Mouse (Mus musculus): Measurements from ENCODE around the gene Nit2. TPM values are rescaled to one million over a fixed set of nuclear protein-coding genes. Genes with fewer than 3 reads are reported as not detected.
"Not testable (repeated sequence)": the region's sequence is repeated elsewhere in the genome, so short reads cannot be mapped to it uniquely, and the experiment has no call there.

Nit2 gene
- polyA plus RNA-seq, 1 experiment from 2014 or later = 52.6 TPM

DNA sequence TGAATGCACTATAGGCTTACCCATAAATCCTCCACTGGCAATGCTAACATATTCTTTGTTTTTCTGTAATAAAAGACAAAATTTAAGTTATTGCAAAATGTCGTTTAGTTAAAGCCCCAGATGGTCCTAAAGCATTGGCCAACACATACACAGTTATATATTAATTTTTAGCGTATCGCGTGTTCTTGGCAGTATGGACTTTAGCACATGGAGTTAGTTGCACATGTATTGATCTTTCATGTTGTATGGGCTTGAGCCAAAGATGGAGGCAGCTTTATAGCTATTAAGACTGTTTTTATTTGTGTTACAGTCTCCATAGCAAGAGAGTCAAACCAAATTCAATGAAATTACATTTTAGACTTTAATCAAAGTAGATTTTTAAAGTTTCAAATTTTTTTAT is 19.5 kb upstream of the Nit2 start:
- Histone ChIP-seq H3K9ac (ENCODE audit: low read length) (no peak overlapping the region), H3K4me1 (replicated peaks; ENCODE audit: control insufficient read depth, insufficient read depth, low read length) (no peaks in the 10 kb centered on the region), H3K27ac (ENCODE audit: low read depth, low read length) (no peak overlapping the region), H3K27me3 (ENCODE audit: control insufficient read depth, insufficient read depth, low read length) (no peaks in the 10 kb centered on the region), H3K4me2 (ENCODE audit: low read depth, low read length, severe bottlenecking) (no peak overlapping the region), H3K9me3 (ENCODE audit: control insufficient read depth, low read length) (no peaks in the 10 kb centered on the region), H3K36me3 (ENCODE audit: control insufficient read depth, insufficient read depth, low read length) (no peaks in the 10 kb centered on the region; the same call in 1 of the 2 replicates), H3K4me3 (ENCODE audit: low read depth, low read length) (no peak overlapping the region)
- DNase-seq (ENCODE audit: low spot score) (no peak), ATAC-seq (replicated peaks; ENCODE audit: low FRiP score) (no peak)
- WGBS = 95% methylated on average over 4 of the region's 4 CpGs

GRCm38 (mm10) chr16:57182037-57182436 is 14.9 kb upstream of the Nit2 start:
- no peaks in the 10 kb centered on the region for H3K27me3 ChIP-seq (ENCODE audit: control insufficient read depth, insufficient read depth, low read length)
- H3K4me1 ChIP-seq (replicated peaks; ENCODE audit: control insufficient read depth, insufficient read depth, low read length) = no peaks in the 10 kb centered on the region
- no peak overlapping the region for H3K27ac ChIP-seq (ENCODE audit: low read depth, low read length)
- 88% methylated on average over 5 of the region's 5 CpGs for WGBS
- H3K4me2 ChIP-seq (ENCODE audit: low read depth, low read length, severe bottlenecking) = no peak overlapping the region
- H3K9me3 ChIP-seq (ENCODE audit: control insufficient read depth, low read length) = no peaks in the 10 kb centered on the region
- no peak overlapping the region for H3K4me3 ChIP-seq (ENCODE audit: low read depth, low read length)
- no peaks in the 10 kb centered on the region; the same call in 1 of the 2 replicates for H3K36me3 ChIP-seq (ENCODE audit: control insufficient read depth, insufficient read depth, low read length)
- ATAC-seq (replicated peaks; ENCODE audit: low FRiP score) (no peak), DNase-seq (ENCODE audit: low spot score) (no peak)
- no peak overlapping the region for H3K9ac ChIP-seq (ENCODE audit: low read length)

- Histone ChIP-seq H3K9ac (ENCODE audit: low read length) (no peak overlapping the region), H3K4me1 (replicated peaks; ENCODE audit: control insufficient read depth, insufficient read depth, low read length) (no peaks in the 10 kb centered on the region), H3K27ac (ENCODE audit: low read depth, low read length) (no peak overlapping the region), H3K9me3 (ENCODE audit: control insufficient read depth, low read length) (no peaks in the 10 kb centered on the region), H3K36me3 (ENCODE audit: control insufficient read depth, insufficient read depth, low read length) (no peaks in the 10 kb centered on the region; the same call in 1 of the 2 replicates), H3K27me3 (ENCODE audit: control insufficient read depth, insufficient read depth, low read length) (no peaks in the 10 kb centered on the region), H3K4me3 (ENCODE audit: low read depth, low read length) (no peak overlapping the region), H3K4me2 (ENCODE audit: low read depth, low read length, severe bottlenecking) (no peak overlapping the region)
- WGBS = 87% methylated on average over 11 of the region's 11 CpGs
- ATAC-seq (replicated peaks; ENCODE audit: low FRiP score) (no peak), DNase-seq (ENCODE audit: low spot score) (no peak)
Measured at GRCm38 (mm10) chr16:57181180-57181579, 14.0 kb upstream of the Nit2 start.

GRCm38 (mm10) chr16:57177664-57178063 is 10.5 kb upstream of the Nit2 start:
- WGBS = 93% methylated on average over 10 of the region's 10 CpGs

DNA sequence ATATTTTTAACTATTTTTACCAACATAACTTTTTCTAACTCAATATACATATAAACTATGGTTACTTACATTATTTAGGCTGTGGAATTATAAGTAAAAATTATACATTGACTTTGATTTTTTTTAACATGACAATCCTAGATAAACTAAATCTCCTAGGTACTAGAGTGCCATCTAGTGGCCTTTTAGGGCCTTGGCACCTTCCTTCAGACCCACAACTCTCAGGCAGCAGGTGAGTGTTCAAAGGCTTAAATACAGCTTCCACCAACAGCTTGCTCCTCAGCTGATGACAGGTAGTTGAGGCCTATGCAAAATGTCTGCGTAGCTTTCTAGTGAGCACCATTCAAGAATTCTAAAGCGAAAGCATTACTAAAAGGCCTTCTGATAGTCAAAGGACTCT is 10.1 kb upstream of the Nit2 start:
- DNase-seq (ENCODE audit: low spot score) = no peak
- Histone ChIP-seq H3K9ac (ENCODE audit: low read length) (no peak overlapping the region), H3K4me2 (ENCODE audit: low read depth, low read length, severe bottlenecking) (no peak overlapping the region), H3K27me3 (ENCODE audit: control insufficient read depth, insufficient read depth, low read length) (no peaks in the 10 kb centered on the region), H3K27ac (ENCODE audit: low read depth, low read length) (no peak overlapping the region), H3K9me3 (ENCODE audit: control insufficient read depth, low read length) (no peaks in the 10 kb centered on the region), H3K4me3 (ENCODE audit: low read depth, low read length) (no peak overlapping the region), H3K4me1 (replicated peaks; ENCODE audit: control insufficient read depth, insufficient read depth, low read length) (no peaks in the 10 kb centered on the region), H3K36me3 (ENCODE audit: control insufficient read depth, insufficient read depth, low read length) (no peaks in the 10 kb centered on the region; the same call in 1 of the 2 replicates)
- 54% methylated on average over 2 of the region's 2 CpGs for WGBS
- no peak for ATAC-seq (replicated peaks; ENCODE audit: low FRiP score)

More at GRCm38 (mm10) chr16:57177664-57178063, 10.5 kb upstream of the Nit2 start:
- H3K4me3 ChIP-seq (ENCODE audit: low read depth, low read length) = no peak overlapping the region
- no peaks in the 10 kb centered on the region; the same call in 1 of the 2 replicates for H3K36me3 ChIP-seq (ENCODE audit: control insufficient read depth, insufficient read depth, low read length)
- H3K9ac ChIP-seq (ENCODE audit: low read length) = no peak overlapping the region
- H3K27me3 ChIP-seq (ENCODE audit: control insufficient read depth, insufficient read depth, low read length) = no peaks in the 10 kb centered on the region
- DNase-seq (ENCODE audit: low spot score) (no peak), ATAC-seq (replicated peaks; ENCODE audit: low FRiP score) (no peak)
- no peaks in the 10 kb centered on the region for H3K9me3 ChIP-seq (ENCODE audit: control insufficient read depth, low read length)
- H3K4me2 ChIP-seq (ENCODE audit: low read depth, low read length, severe bottlenecking) = no peak overlapping the region
- H3K4me1 ChIP-seq (replicated peaks; ENCODE audit: control insufficient read depth, insufficient read depth, low read length) = no peaks in the 10 kb centered on the region
- H3K27ac ChIP-seq (ENCODE audit: low read depth, low read length) = no peak overlapping the region

GRCm38 (mm10) chr16:57176276-57176675 is 9.1 kb upstream of the Nit2 start:
- no peaks in the 10 kb centered on the region for H3K9me3 ChIP-seq (ENCODE audit: control insufficient read depth, low read length)
- ATAC-seq (replicated peaks; ENCODE audit: low FRiP score) = no peak
- H3K4me1 ChIP-seq (replicated peaks; ENCODE audit: control insufficient read depth, insufficient read depth, low read length) = no peaks in the 10 kb centered on the region
- 95% methylated on average over 7 of the region's 7 CpGs for WGBS
- no peak overlapping the region for H3K4me3 ChIP-seq (ENCODE audit: low read depth, low read length)
- no peak overlapping the region for H3K9ac ChIP-seq (ENCODE audit: low read length)
- no peaks in the 10 kb centered on the region for H3K27me3 ChIP-seq (ENCODE audit: control insufficient read depth, insufficient read depth, low read length)
- H3K27ac ChIP-seq (ENCODE audit: low read depth, low read length) = no peak overlapping the region
- H3K36me3 ChIP-seq (ENCODE audit: control insufficient read depth, insufficient read depth, low read length) = no peaks in the 10 kb centered on the region
- no peak overlapping the region for H3K4me2 ChIP-seq (ENCODE audit: low read depth, low read length, severe bottlenecking)
- no peak for DNase-seq (ENCODE audit: low spot score)

GRCm38 (mm10) chr16:57175751-57176150 is 8.6 kb upstream of the Nit2 start:
- H3K27ac ChIP-seq (ENCODE audit: low read depth, low read length) = no peak overlapping the region
- DNase-seq (ENCODE audit: low spot score) (no peak), ATAC-seq (replicated peaks; ENCODE audit: low FRiP score) (no peak)
- WGBS = 72% methylated on average over 2 of the region's 2 CpGs
- H3K9me3 ChIP-seq (ENCODE audit: control insufficient read depth, low read length) = no peaks in the 10 kb centered on the region
- H3K4me2 ChIP-seq (ENCODE audit: low read depth, low read length, severe bottlenecking) = no peak overlapping the region
- no peaks in the 10 kb centered on the region for H3K27me3 ChIP-seq (ENCODE audit: control insufficient read depth, insufficient read depth, low read length)
- no peak overlapping the region for H3K9ac ChIP-seq (ENCODE audit: low read length)
- no peaks in the 10 kb centered on the region for H3K4me1 ChIP-seq (replicated peaks; ENCODE audit: control insufficient read depth, insufficient read depth, low read length)
- H3K36me3 ChIP-seq (ENCODE audit: control insufficient read depth, insufficient read depth, low read length) = no peaks in the 10 kb centered on the region
- H3K4me3 ChIP-seq (ENCODE audit: low read depth, low read length) = no peak overlapping the region

DNA sequence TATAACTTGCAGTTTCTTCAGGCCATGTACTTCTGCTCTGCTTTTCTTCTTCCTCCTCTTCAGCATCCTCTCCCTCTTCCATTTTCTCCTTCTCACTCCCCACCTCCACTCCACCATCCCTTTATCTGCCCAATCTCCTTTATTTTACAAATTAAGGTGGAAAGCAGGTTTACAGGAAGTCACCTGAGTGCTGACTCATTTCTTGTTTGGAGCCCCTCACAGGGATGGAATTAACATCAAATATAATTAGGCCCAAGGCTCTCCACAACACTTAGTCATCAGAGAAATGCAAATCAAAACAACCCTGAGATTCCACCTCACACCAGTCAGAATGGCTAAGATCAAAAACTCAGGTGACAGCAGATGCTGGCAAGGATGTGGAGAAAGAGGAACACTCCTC is 7.3 kb upstream of the Nit2 start:
- not testable (repeated sequence) for H3K4me3 ChIP-seq (ENCODE audit: low read depth, low read length); H3K9ac ChIP-seq (ENCODE audit: low read length); H3K4me1 ChIP-seq (replicated peaks; ENCODE audit: control insufficient read depth, insufficient read depth, low read length); H3K36me3 ChIP-seq (ENCODE audit: control insufficient read depth, insufficient read depth, low read length); H3K27me3 ChIP-seq (ENCODE audit: control insufficient read depth, insufficient read depth, low read length); H3K27ac ChIP-seq (ENCODE audit: low read depth, low read length); H3K4me2 ChIP-seq (ENCODE audit: low read depth, low read length, severe bottlenecking); ATAC-seq (replicated peaks; ENCODE audit: low FRiP score); H3K9me3 ChIP-seq (ENCODE audit: control insufficient read depth, low read length); DNase-seq (ENCODE audit: low spot score)

GRCm38 (mm10) chr16:57171570-57171969 is 4.4 kb upstream of the Nit2 start:
- no peak overlapping the region for H3K9ac ChIP-seq (ENCODE audit: low read length)
- H3K4me2 ChIP-seq (ENCODE audit: low read depth, low read length, severe bottlenecking) = no peak overlapping the region
- no peaks in the 10 kb centered on the region for H3K27me3 ChIP-seq (ENCODE audit: control insufficient read depth, insufficient read depth, low read length)
- H3K4me3 ChIP-seq (ENCODE audit: low read depth, low read length) = no peak overlapping the region
- DNase-seq (ENCODE audit: low spot score) (no peak), ATAC-seq (replicated peaks; ENCODE audit: low FRiP score) (no peak)
- 90% methylated on average over 6 of the region's 6 CpGs for WGBS
- H3K27ac ChIP-seq (ENCODE audit: low read depth, low read length) = no peak overlapping the region
- H3K36me3 ChIP-seq (ENCODE audit: control insufficient read depth, insufficient read depth, low read length) = no peaks in the 10 kb centered on the region
- no peaks in the 10 kb centered on the region for H3K4me1 ChIP-seq (replicated peaks; ENCODE audit: control insufficient read depth, insufficient read depth, low read length)
- no peaks in the 10 kb centered on the region for H3K9me3 ChIP-seq (ENCODE audit: control insufficient read depth, low read length)
